Mouse (Mus musculus): Measurements from ENCODE around the gene Znrd1. TPM values are rescaled to one million over a fixed set of nuclear protein-coding genes. Genes with fewer than 3 reads are reported as not detected.

Gene Znrd1
- polyA plus RNA-seq (2012; rRNA removed) = 37.5 and 40.6 TPM in 2 replicates

- H3K27ac ChIP-seq (ENCODE audit: insufficient read depth, low read length) = peak within 1 kb of the TSS; percentile 67
- peak; percentile 94 to 96 for DNase-seq
- H3K27me3 ChIP-seq (ENCODE audit: control insufficient read depth, insufficient read depth, low read length) = no peaks in the 10 kb centered on the region
- WGBS = under 1% methylated on average over 46 of the region's 46 CpGs
- TF ChIP-seq CTCF (IDR thresholded peaks at IDR 0.05; ENCODE audit: borderline replicate concordance, insufficient read depth, low read depth, low read length) (no peak), POLR2A (IDR thresholded peaks at IDR 0.05; ENCODE audit: borderline replicate concordance, insufficient read depth, low read length) (peak; percentile 76; the same call in 1 of the 2 replicates)
- peak within 1 kb of the TSS; percentile 81 for H3K4me3 ChIP-seq (replicated peaks; ENCODE audit: insufficient read depth, low read depth, low read length)
- peaks cover 4% of the 10 kb centered on the region for H3K4me1 ChIP-seq (ENCODE audit: control insufficient read depth, insufficient read depth, low read length)
Measured at GRCm38 (mm10) chr17:36957999-36958743, at the start of gene Znrd1, which contains the start of gene Znrd1as. Gene Znrd1 (minus strand): TSS chr17:36958559. Gene Znrd1as (plus strand): TSS chr17:36958592.

GRCm38 (mm10) chr17:37003366-37003765 lies 45.0 kb upstream of the Znrd1 start:
- no peak for DNase-seq
- WGBS = 27% methylated on average over 4 of the region's 4 CpGs
- H3K4me3 ChIP-seq (replicated peaks; ENCODE audit: insufficient read depth, low read depth, low read length) = no peak overlapping the region
- TF ChIP-seq CTCF (IDR thresholded peaks at IDR 0.05; ENCODE audit: borderline replicate concordance, insufficient read depth, low read depth, low read length) (no peak), POLR2A (IDR thresholded peaks at IDR 0.05; ENCODE audit: borderline replicate concordance, insufficient read depth, low read length) (no peak)
- no peaks in the 10 kb centered on the region for H3K4me1 ChIP-seq (ENCODE audit: control insufficient read depth, insufficient read depth, low read length)
- H3K27ac ChIP-seq (ENCODE audit: insufficient read depth, low read length) = no peak overlapping the region
- no peaks in the 10 kb centered on the region for H3K27me3 ChIP-seq (ENCODE audit: control insufficient read depth, insufficient read depth, low read length)

GRCm38 (mm10) chr17:37002364-37003330 lies 44.3 kb upstream of the Znrd1 start:
- DNase-seq = peak; percentile 50 to 62

GRCm38 (mm10) chr17:37000863-37001262 lies 42.5 kb upstream of the Znrd1 start, which contains the start of gene Zfp57:
Gene Zfp57 (plus strand): TSS chr17:37001163.
- H3K4me1 ChIP-seq (ENCODE audit: control insufficient read depth, insufficient read depth, low read length) = no peaks in the 10 kb centered on the region
- no peak within 1 kb of the TSS for H3K4me3 ChIP-seq (replicated peaks; ENCODE audit: insufficient read depth, low read depth, low read length)
- WGBS = 98% methylated on average over 7 of the region's 7 CpGs
- DNase-seq = no peak
- H3K27me3 ChIP-seq (ENCODE audit: control insufficient read depth, insufficient read depth, low read length) = no peaks in the 10 kb centered on the region
- no peak within 1 kb of the TSS for H3K27ac ChIP-seq (ENCODE audit: insufficient read depth, low read length)
- TF ChIP-seq POLR2A (IDR thresholded peaks at IDR 0.05; ENCODE audit: borderline replicate concordance, insufficient read depth, low read length) = no peak
- TF ChIP-seq CTCF (IDR thresholded peaks at IDR 0.05; ENCODE audit: borderline replicate concordance, insufficient read depth, low read depth, low read length) = no peak

More at GRCm38 (mm10) chr17:37002364-37003330, 44.3 kb upstream of the Znrd1 start:
- Histone ChIP-seq H3K4me1 (ENCODE audit: control insufficient read depth, insufficient read depth, low read length) (no peaks in the 10 kb centered on the region), H3K27ac (ENCODE audit: insufficient read depth, low read length) (no peak overlapping the region), H3K4me3 (replicated peaks; ENCODE audit: insufficient read depth, low read depth, low read length) (peak overlapping the region; percentile 55), H3K27me3 (ENCODE audit: control insufficient read depth, insufficient read depth, low read length) (no peaks in the 10 kb centered on the region)
- 2% methylated on average over 49 of the region's 49 CpGs for WGBS
- no peak for TF ChIP-seq CTCF (IDR thresholded peaks at IDR 0.05; ENCODE audit: borderline replicate concordance, insufficient read depth, low read depth, low read length)
- TF ChIP-seq POLR2A (IDR thresholded peaks at IDR 0.05; ENCODE audit: borderline replicate concordance, insufficient read depth, low read length) = no peak

- Histone ChIP-seq H3K4me3 (replicated peaks; ENCODE audit: insufficient read depth, low read depth, low read length) (no peak overlapping the region), H3K4me1 (ENCODE audit: control insufficient read depth, insufficient read depth, low read length) (no peaks in the 10 kb centered on the region), H3K27me3 (ENCODE audit: control insufficient read depth, insufficient read depth, low read length) (no peaks in the 10 kb centered on the region), H3K27ac (ENCODE audit: insufficient read depth, low read length) (no peak overlapping the region)
- TF ChIP-seq CTCF (IDR thresholded peaks at IDR 0.05; ENCODE audit: borderline replicate concordance, insufficient read depth, low read depth, low read length) (no peak), POLR2A (IDR thresholded peaks at IDR 0.05; ENCODE audit: borderline replicate concordance, insufficient read depth, low read length) (no peak)
- 63% methylated on average over 2 of the region's 2 CpGs for WGBS
- DNase-seq = no peak
Measured at GRCm38 (mm10) chr17:36998477-36998876, 40.1 kb upstream of the Znrd1 start.

GRCm38 (mm10) chr17:36997033-36997735 lies 38.8 kb upstream of the Znrd1 start:
- no peak overlapping the region for H3K27ac ChIP-seq (ENCODE audit: insufficient read depth, low read length)
- no peak overlapping the region for H3K4me3 ChIP-seq (replicated peaks; ENCODE audit: insufficient read depth, low read depth, low read length)
- no peaks in the 10 kb centered on the region for H3K27me3 ChIP-seq (ENCODE audit: control insufficient read depth, insufficient read depth, low read length)
- TF ChIP-seq POLR2A (IDR thresholded peaks at IDR 0.05; ENCODE audit: borderline replicate concordance, insufficient read depth, low read length) (no peak), CTCF (IDR thresholded peaks at IDR 0.05; ENCODE audit: borderline replicate concordance, insufficient read depth, low read depth, low read length) (peak; percentile 69)
- WGBS = 32% methylated on average over 7 of the region's 7 CpGs
- no peaks in the 10 kb centered on the region for H3K4me1 ChIP-seq (ENCODE audit: control insufficient read depth, insufficient read depth, low read length)
- DNase-seq = peak; percentile 67 to 74

GRCm38 (mm10) chr17:36995448-36995847 lies 37.1 kb upstream of the Znrd1 start:
- 69% methylated on average over 3 of the region's 3 CpGs for WGBS
- H3K27ac ChIP-seq (ENCODE audit: insufficient read depth, low read length) = no peak overlapping the region
- no peaks in the 10 kb centered on the region for H3K4me1 ChIP-seq (ENCODE audit: control insufficient read depth, insufficient read depth, low read length)
- no peak for DNase-seq
- H3K27me3 ChIP-seq (ENCODE audit: control insufficient read depth, insufficient read depth, low read length) = no peaks in the 10 kb centered on the region
- H3K4me3 ChIP-seq (replicated peaks; ENCODE audit: insufficient read depth, low read depth, low read length) = no peak overlapping the region
- no peak for TF ChIP-seq CTCF (IDR thresholded peaks at IDR 0.05; ENCODE audit: borderline replicate concordance, insufficient read depth, low read depth, low read length)
- TF ChIP-seq POLR2A (IDR thresholded peaks at IDR 0.05; ENCODE audit: borderline replicate concordance, insufficient read depth, low read length) = no peak
